Mouse (Mus musculus) embryonic facial prominence, embryonic 14.5 days (tissue): ENCODE measurements at regions not wholly inside any gene's neighbourhood (a gene's known extent, or its start where the extent isn't known, plus 50 kb on each side); places are given as distances from the start of the nearest gene placed in this dataset.

Source experiments
- ATAC-seq: fragments of 200-750 bp; cut with Nextera tagmentation; 2 replicates; pipeline ENCODE4 v1.8.0; 2017; ENCODE audit warnings: low read depth, moderate number of reproducible peaks, moderate TSS enrichment
- DNase-seq: peaks from one replicate; pipeline ENCODE4 v3.0.0-alpha.2; 2015; ENCODE audit warnings: low spot score
- H3K27ac ChIP-seq: fragments of 300-500 bp; sonication (generic); replicated peaks from 2 replicates; pipeline ENCODE4 v1.5.1; 2014; ENCODE audit warnings: low read depth, mild to moderate bottlenecking, low read length, moderate library complexity
- H3K27me3 ChIP-seq: fragments of 300-500 bp; sonication (generic); replicated peaks from 2 replicates; pipeline ENCODE4 v1.6.1; 2014; ENCODE audit warnings: low read length; ENCODE audit not compliant: control insufficient read depth, insufficient read depth
- H3K36me3 ChIP-seq: fragments of 300-500 bp; sonication (generic); 2 replicates; pipeline ENCODE4 v1.6.1; 2014; ENCODE audit warnings: low read length, mixed read lengths; ENCODE audit not compliant: control insufficient read depth, insufficient read depth
- H3K4me1 ChIP-seq: fragments of 300-500 bp; sonication (generic); 2 replicates; pipeline ENCODE4 v1.6.1; 2014; ENCODE audit warnings: antibody characterized with exemption, low read length; ENCODE audit not compliant: control insufficient read depth, insufficient read depth
- H3K4me2 ChIP-seq: fragments of 300-500 bp; sonication (generic); 2 replicates; pipeline ENCODE4 v1.6.1; 2014; ENCODE audit warnings: low read depth, mild to moderate bottlenecking, low read length, moderate library complexity, mixed read lengths
- H3K4me3 ChIP-seq: fragments of 300-500 bp; sonication (generic); 2 replicates; pipeline ENCODE4 v1.5.1; 2014; ENCODE audit warnings: low read depth, mild to moderate bottlenecking, low read length
- H3K9ac ChIP-seq: fragments of 300-500 bp; sonication (generic); 2 replicates; pipeline ENCODE4 v1.6.1; 2014; ENCODE audit warnings: low read depth, mild to moderate bottlenecking, low read length, moderate library complexity, mixed read lengths
- H3K9me3 ChIP-seq: fragments of 300-500 bp; sonication (generic); 2 replicates; pipeline ENCODE4 v1.6.1; 2016; ENCODE audit warnings: low read length; ENCODE audit not compliant: control insufficient read depth
- WGBS: fragments of 180-500 bp; shearing (Covaris S2); extraction: QIAGEN DNeasy Blood & Tissue Kit; methylation state at CpG from one replicate; pipeline ENCODE4 v1.1.7; 2014; 5-methylcytosine and 5-hydroxymethylcytosine counted together

- DNase-seq, result no peak
- H3K27ac ChIP-seq, result no peak overlapping the region
- 70% methylated on average over 6 of the region's 6 CpGs for WGBS
- no peak overlapping the region for H3K9ac ChIP-seq
- ATAC-seq, result no peak
- H3K9me3 ChIP-seq, result no peaks in the 10 kb centered on the region
- H3K36me3 ChIP-seq, result no peaks in the 10 kb centered on the region
- H3K4me3 ChIP-seq, result no peak overlapping the region
- no peaks in the 10 kb centered on the region for H3K27me3 ChIP-seq
- H3K4me1 ChIP-seq, result no peaks in the 10 kb centered on the region
- no peak overlapping the region for H3K4me2 ChIP-seq
Observed at GRCm38 (mm10) chr2:146565693-146566092, 53.5 kb upstream of the Ralgapa2 start.

DNA sequence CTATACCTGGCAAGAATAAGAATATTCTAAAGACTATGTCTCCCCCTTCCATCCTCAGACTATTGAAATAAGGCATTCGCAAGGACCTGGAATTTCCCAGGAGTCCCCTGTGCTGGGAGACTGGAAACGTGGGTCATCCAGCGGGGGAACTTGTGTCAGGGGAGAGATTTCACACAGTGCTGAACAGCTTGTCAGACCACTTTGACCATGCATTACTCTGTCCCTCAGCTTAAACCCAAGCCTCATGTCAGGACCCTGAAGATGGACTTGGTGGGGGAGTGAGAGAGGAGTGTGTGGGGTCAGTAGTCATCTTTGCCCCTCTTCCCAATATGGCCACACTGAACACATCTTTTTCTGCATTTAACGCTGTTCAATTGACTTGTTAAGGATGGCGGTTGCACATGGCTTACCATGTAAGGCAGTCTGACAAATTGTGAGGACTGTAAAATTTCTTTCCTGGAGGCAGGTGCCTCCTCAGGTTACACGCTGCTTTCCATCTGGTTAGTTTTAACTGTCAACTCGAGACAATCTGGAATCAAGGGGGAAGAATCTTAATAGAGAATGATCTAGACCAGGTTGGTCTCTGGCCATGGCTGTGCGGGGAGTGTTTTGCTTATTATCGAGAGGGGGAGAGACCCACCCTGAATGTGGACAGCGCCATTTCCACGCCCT, 56.2 kb upstream of the Ralgapa2 start:
- no peaks in the 10 kb centered on the region for H3K4me1 ChIP-seq
- no peak overlapping the region for H3K4me2 ChIP-seq
- no peak overlapping the region for H3K4me3 ChIP-seq
- no peak; the same call in 1 of the 2 replicates for ATAC-seq
- peak; percentile 26 for DNase-seq
- no peaks in the 10 kb centered on the region for H3K9me3 ChIP-seq
- WGBS, result 50% methylated on average over 11 of the region's 11 CpGs
- H3K27me3 ChIP-seq, result no peaks in the 10 kb centered on the region
- H3K36me3 ChIP-seq, result no peaks in the 10 kb centered on the region
- no peak overlapping the region for H3K9ac ChIP-seq
- H3K27ac ChIP-seq, result no peak overlapping the region

- H3K27ac ChIP-seq, result no peak overlapping the region
Observed at GRCm38 (mm10) chr2:146571036-146571435, 58.9 kb upstream of the Ralgapa2 start.

GRCm38 (mm10) chr2:146571857-146572256, 59.7 kb upstream of the Ralgapa2 start:
- no peak for DNase-seq
- no peak overlapping the region for H3K9ac ChIP-seq
- H3K4me2 ChIP-seq, result no peak overlapping the region
- H3K4me3 ChIP-seq, result no peak overlapping the region
- 0 out of 2 replicates have a peak, but pooled peaks have one; percentile 2 for ATAC-seq
- 85% methylated on average over 9 of the region's 9 CpGs for WGBS
- H3K36me3 ChIP-seq, result no peaks in the 10 kb centered on the region
- H3K27me3 ChIP-seq, result no peaks in the 10 kb centered on the region
- no peak overlapping the region for H3K27ac ChIP-seq
- no peaks in the 10 kb centered on the region for H3K9me3 ChIP-seq
- H3K4me1 ChIP-seq, result peaks cover 5% of the 10 kb centered on the region; the same call in 1 of the 2 replicates

More at GRCm38 (mm10) chr2:146571036-146571435, 58.9 kb upstream of the Ralgapa2 start:
- Histone ChIP-seq H3K4me2 (no peak overlapping the region), H3K4me3 (no peak overlapping the region), H3K9ac (no peak overlapping the region), H3K9me3 (no peaks in the 10 kb centered on the region), H3K4me1 (peaks cover 5% of the 10 kb centered on the region; the same call in 1 of the 2 replicates), H3K27me3 (no peaks in the 10 kb centered on the region), H3K36me3 (no peaks in the 10 kb centered on the region)
- ATAC-seq (no peak), DNase-seq (no peak)
- 91% methylated on average over 11 of the region's 11 CpGs for WGBS

DNA sequence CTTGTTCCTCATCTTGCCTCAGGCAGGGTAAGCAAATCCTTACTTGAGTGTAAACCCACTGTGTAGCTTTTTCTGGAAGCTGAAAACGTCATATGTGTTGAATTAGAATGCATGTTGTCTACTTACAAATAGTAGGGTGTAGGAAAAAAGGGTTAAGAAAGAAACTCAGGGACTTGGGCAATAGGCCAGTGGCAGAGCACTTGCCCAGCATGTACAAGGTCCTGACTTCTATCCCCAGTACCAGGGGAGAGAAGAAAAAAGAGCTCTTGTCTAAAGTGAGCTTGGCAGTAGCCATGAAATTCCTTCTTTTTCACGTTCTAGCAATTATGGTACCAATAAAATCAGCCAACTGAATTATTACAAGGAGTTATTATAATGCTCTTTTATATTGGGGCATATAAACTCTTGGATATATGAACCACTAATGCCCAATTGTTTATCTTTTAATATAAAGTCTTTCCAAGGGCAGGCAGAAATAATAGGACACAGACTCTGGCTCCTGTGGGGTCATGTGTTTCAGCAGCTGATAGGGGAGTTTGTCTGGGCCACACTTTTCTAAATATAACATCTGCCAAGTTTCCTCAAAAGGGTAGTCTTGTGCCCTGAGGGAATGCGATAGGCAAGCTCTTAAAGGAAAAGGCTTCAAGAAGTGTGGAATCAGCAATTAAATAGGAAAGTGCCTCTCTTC, 63.6 kb upstream of the Ralgapa2 start:
- H3K27ac ChIP-seq, result no peak overlapping the region

GRCm38 (mm10) chr2:146576298-146576905, 64.3 kb upstream of the Ralgapa2 start:
- no peak for DNase-seq
- no peaks in the 10 kb centered on the region for H3K27me3 ChIP-seq
- WGBS, result 44% methylated on average over 4 of the region's 4 CpGs
- H3K4me2 ChIP-seq, result no peak overlapping the region
- H3K9me3 ChIP-seq, result no peaks in the 10 kb centered on the region
- H3K4me3 ChIP-seq, result no peak overlapping the region
- peaks cover 5% of the 10 kb centered on the region; the same call in 1 of the 2 replicates for H3K4me1 ChIP-seq
- H3K9ac ChIP-seq, result no peak overlapping the region
- H3K27ac ChIP-seq, result no peak overlapping the region
- H3K36me3 ChIP-seq, result no peaks in the 10 kb centered on the region
- no peak for ATAC-seq

More for the DNA sequence above, 63.6 kb upstream of the Ralgapa2 start:
- Histone ChIP-seq H3K9ac (no peak overlapping the region), H3K36me3 (no peaks in the 10 kb centered on the region), H3K9me3 (no peaks in the 10 kb centered on the region), H3K27me3 (no peaks in the 10 kb centered on the region), H3K4me1 (peaks cover 5% of the 10 kb centered on the region; the same call in 1 of the 2 replicates), H3K4me3 (no peak overlapping the region), H3K4me2 (no peak overlapping the region)
- DNase-seq (peak; percentile 61), ATAC-seq (0 out of 2 replicates have a peak, but pooled peaks have one; percentile 26)
- 32% methylated on average over 3 of the region's 3 CpGs for WGBS

DNA sequence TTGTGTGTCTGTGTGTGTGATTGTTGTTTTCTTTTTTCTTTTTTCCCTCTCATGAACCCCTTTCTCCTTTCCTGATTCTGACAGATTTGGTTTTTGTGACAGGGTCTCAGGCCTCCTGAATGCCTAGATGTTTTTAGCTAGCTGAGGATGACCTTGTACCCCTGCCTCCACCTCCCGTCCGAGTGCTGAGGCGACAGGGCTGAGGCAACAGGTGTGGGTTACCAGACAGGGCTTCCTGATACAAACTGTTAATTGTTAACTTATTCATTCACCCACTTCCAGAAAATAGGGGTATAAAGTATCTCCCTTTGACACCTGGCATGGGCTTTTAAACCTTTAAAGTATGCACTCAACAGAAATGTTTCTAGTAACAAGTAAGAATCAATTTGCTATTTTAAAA, 65.0 kb upstream of the Ralgapa2 start:
- no peaks in the 10 kb centered on the region for H3K27me3 ChIP-seq
- no peak for DNase-seq
- no peaks in the 10 kb centered on the region for H3K9me3 ChIP-seq
- no peak overlapping the region for H3K9ac ChIP-seq
- H3K4me2 ChIP-seq, result no peak overlapping the region
- no peaks in the 10 kb centered on the region for H3K36me3 ChIP-seq
- H3K27ac ChIP-seq, result no peak overlapping the region
- WGBS, result 33% methylated on average over 3 of the region's 3 CpGs
- ATAC-seq, result no peak
- H3K4me1 ChIP-seq, result peaks cover 5% of the 10 kb centered on the region; the same call in 1 of the 2 replicates
- H3K4me3 ChIP-seq, result no peak overlapping the region

DNA sequence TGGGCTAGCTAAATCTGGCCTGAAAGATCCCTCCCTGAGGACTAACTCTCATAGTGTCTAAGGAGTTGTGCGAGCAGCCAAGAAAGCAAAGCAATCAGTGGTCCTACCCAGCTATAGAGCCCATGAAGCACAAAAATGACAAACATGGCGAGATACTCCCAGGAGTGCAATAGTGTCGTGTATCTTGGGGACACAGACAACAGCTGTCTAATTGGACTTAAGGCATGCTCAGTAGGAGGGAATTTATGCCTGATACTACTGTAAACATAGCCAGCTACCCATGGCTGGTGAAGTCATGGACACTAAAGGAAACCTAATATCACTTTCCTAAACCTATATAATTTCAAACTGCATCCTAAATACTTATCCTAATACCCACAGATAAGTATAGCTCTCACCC, 69.1 kb upstream of the Ralgapa2 start:
- DNase-seq (no peak), ATAC-seq (no peak)
- no peaks in the 10 kb centered on the region for H3K4me1 ChIP-seq
- no peak overlapping the region for H3K9ac ChIP-seq
- no peak overlapping the region for H3K4me2 ChIP-seq
- H3K36me3 ChIP-seq, result no peaks in the 10 kb centered on the region
- H3K4me3 ChIP-seq, result no peak overlapping the region
- H3K27ac ChIP-seq, result no peak overlapping the region
- H3K27me3 ChIP-seq, result no peaks in the 10 kb centered on the region
- no peaks in the 10 kb centered on the region for H3K9me3 ChIP-seq
- 75% methylated on average over 3 of the region's 3 CpGs for WGBS
